Mouse (Mus musculus) intestine, embryonic 14.5 days (tissue): ENCODE measurements around the gene Vps25. TPM values are rescaled to one million over a fixed set of nuclear protein-coding genes. Genes with fewer than 3 reads are reported as not detected.

Experiments used
- ATAC-seq: fragments of 200-750 bp; cut with Nextera tagmentation; replicated peaks from 2 replicates; pipeline ENCODE4 v1.8.0; 2017; ENCODE audit warnings: low read depth, moderate number of reproducible peaks, moderate TSS enrichment, moderate library complexity; ENCODE audit not compliant: low FRiP score, low TSS enrichment
- DNase-seq: peaks from one replicate; pipeline ENCODE4 v3.0.0-alpha.2; 2018; ENCODE audit warnings: low spot score
- H3K27ac ChIP-seq: fragments of 300-500 bp; sonication (generic); 2 replicates; pipeline ENCODE4 v1.5.1; 2014; ENCODE audit warnings: low read depth, mild to moderate bottlenecking, control low read depth
- H3K27me3 ChIP-seq: fragments of 300-500 bp; sonication (generic); replicated peaks from 2 replicates; pipeline ENCODE4 v1.6.1; 2014; ENCODE audit warnings: low read length, control low read depth; ENCODE audit not compliant: control insufficient read depth, insufficient read depth
- H3K36me3 ChIP-seq: fragments of 300-500 bp; sonication (generic); 2 replicates; pipeline ENCODE4 v1.6.1; 2014; ENCODE audit warnings: low read length, control low read depth; ENCODE audit not compliant: control insufficient read depth, insufficient read depth
- H3K4me1 ChIP-seq: fragments of 300-500 bp; sonication (generic); replicated peaks from 2 replicates; pipeline ENCODE4 v1.6.1; 2014; ENCODE audit warnings: low read length, control low read depth, mixed read lengths; ENCODE audit not compliant: control insufficient read depth, insufficient read depth
- H3K4me2 ChIP-seq: fragments of 300-500 bp; sonication (generic); 2 replicates; pipeline ENCODE4 v1.6.1; 2014; ENCODE audit warnings: low read length
- H3K4me3 ChIP-seq: fragments of 300-500 bp; sonication (generic); 2 replicates; pipeline ENCODE4 v1.5.1; 2014; ENCODE audit warnings: low read depth, low read length, control low read depth, mixed read lengths
- H3K9ac ChIP-seq: fragments of 300-500 bp; sonication (generic); 2 replicates; pipeline ENCODE4 v1.6.1; 2014; ENCODE audit warnings: mild to moderate bottlenecking, low read length
- H3K9me3 ChIP-seq: fragments of 300-500 bp; sonication (generic); 2 replicates; pipeline ENCODE4 v1.6.1; 2016; ENCODE audit warnings: low read length, control low read depth; ENCODE audit not compliant: control insufficient read depth
- WGBS: fragments of 180-500 bp; shearing (Covaris S2); extraction: QIAGEN DNeasy Blood & Tissue Kit; methylation state at CpG from one replicate; pipeline ENCODE4 v1.1.7; 2014; 5-methylcytosine and 5-hydroxymethylcytosine counted together
- polyA plus RNA-seq: library from polyadenylated mRNA; unstranded; fragments of >200 nt; fragmentation: Nextera tagmentation; extraction: Ambion mirVana; gene quantifications from 2 replicates; pipeline ENCODE4 v1.2.1, GENCODE M21; 2014

The Vps25 gene
- polyA plus RNA-seq, 1 experiment from 2014 or later, result 143 TPM

DNA sequence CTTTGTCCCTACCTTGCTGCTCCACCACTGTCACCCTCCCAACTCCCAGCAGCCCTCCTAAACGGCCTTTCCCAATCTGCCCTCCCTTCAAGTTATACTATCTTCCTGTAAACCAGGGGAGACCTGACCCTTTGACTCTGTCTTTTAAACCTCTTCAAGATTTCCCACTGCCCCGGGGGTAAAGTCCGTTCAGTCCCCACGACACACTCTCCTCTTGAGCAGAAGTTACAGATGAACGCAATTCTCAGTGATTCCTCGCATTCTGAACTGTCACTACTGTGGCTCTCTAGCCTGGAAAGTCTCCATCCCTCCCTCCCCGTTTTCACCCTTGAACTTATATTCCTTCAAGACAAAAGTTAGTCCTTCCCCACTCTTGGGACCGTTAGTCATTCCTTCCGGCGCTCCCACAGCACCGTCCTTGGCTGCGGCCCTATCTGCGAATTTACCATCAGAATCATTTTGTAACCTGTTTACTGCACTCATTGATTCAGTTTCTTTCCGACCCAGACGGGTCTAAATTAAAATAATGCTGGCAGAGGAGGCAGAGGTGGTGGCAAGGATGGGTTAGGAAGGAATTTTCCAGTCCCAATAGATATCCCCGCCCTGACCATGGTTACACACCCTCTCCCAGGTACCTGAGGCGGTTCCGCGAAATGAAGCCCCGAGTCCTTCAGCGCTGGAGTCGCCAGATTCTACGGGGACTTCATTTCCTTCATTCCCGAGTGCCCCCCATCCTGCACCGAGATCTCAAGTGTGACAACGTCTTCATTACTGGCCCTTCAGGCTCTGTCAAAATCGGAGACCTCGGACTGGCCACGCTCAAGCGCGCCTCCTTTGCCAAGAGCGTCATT lies 9.9 kb downstream of the Vps25 start:
- Histone ChIP-seq H3K4me2 (peak overlapping the region; percentile 98; the same call in 1 of the 2 replicates), H3K4me3 (peak overlapping the region; percentile 63; the same call in 1 of the 2 replicates), H3K9me3 (no peaks in the 10 kb centered on the region), H3K36me3 (no peaks in the 10 kb centered on the region; the same call in 1 of the 2 replicates), H3K4me1 (peaks cover 45% of the 10 kb centered on the region), H3K27me3 (peaks cover 31% of the 10 kb centered on the region), H3K27ac (no peak overlapping the region), H3K9ac (no peak overlapping the region)
- DNase-seq (no peak), ATAC-seq (no peak)
- 20% methylated on average over 32 of the region's 32 CpGs for WGBS

DNA sequence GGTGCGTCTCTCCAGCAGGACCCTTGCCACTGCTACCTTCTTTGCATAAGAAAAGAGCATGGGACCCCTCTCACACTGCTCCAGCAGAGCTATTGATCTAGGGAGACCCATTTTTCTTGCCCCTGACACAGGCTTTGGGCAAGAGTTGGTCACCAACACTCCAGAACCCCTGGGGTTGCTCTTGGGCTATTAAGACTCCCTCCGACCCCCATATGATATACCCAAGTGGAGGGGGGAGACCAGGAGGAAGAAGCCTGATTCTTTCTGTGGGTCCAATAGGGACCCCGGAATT lies 10.4 kb downstream of the Vps25 start:
- no peak overlapping the region for H3K4me3 ChIP-seq
- no peaks in the 10 kb centered on the region for H3K36me3 ChIP-seq
- no peaks in the 10 kb centered on the region for H3K9me3 ChIP-seq
- DNase-seq (no peak), ATAC-seq (no peak)
- H3K4me2 ChIP-seq, result no peak overlapping the region
- H3K9ac ChIP-seq, result no peak overlapping the region
- H3K27ac ChIP-seq, result no peak overlapping the region
- peaks cover 31% of the 10 kb centered on the region for H3K27me3 ChIP-seq
- 20% methylated on average over 3 of the region's 3 CpGs for whole genome bisulfite sequencing
- peaks cover 39% of the 10 kb centered on the region for H3K4me1 ChIP-seq

DNA sequence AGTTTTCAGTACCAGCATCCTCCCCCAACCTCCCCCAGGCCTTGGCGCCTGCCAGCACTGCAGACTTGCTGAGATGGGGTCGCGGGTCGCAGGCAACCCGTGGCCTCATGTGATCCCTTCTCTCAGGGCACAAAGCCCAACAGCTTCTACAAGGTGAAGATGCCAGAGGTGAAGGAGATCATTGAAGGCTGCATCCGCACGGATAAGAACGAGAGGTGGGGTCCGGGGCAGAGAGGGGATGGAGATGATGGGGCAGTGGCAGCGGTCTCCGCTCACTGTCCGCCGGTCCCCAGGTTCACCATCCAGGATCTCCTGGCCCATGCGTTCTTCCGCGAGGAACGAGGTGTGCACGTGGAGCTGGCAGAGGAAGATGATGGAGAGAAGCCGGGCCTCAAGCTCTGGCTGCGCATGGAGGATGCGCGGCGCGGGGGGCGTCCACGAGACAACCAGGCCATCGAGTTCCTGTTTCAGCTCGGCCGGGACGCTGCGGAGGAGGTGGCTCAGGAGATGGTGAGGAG lies 11.5 kb downstream of the Vps25 start:
- Histone ChIP-seq H3K36me3 (no peaks in the 10 kb centered on the region), H3K9me3 (no peaks in the 10 kb centered on the region), H3K9ac (0 out of 2 replicates have a peak overlapping the region, but pooled peaks have one; percentile 8), H3K27ac (no peak overlapping the region), H3K4me2 (peak overlapping the region; percentile 50), H3K27me3 (peaks cover 31% of the 10 kb centered on the region), H3K4me1 (peaks cover 36% of the 10 kb centered on the region), H3K4me3 (peak overlapping the region; percentile 19)
- 14% methylated on average over 31 of the region's 31 CpGs for WGBS
- DNase-seq (no peak), ATAC-seq (no peak)

DNA sequence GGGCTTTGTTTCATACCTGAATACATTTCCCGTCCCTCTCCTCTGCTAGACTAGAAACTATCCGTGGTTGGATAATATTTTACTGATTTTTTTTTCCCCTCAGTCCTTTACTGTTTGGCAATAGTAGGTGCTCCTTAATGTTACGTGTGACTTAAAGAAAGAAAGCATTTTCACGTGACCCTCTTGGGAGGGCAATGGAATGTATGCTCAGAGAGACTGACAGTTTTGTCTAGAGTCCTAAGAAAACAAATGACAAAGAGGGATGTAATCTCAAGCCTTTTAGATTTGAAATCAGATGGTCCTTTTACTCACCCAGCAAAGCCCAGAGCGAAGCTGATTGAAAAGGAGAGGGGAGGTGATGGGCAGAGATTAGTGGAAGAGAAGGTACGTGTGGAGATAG lies 12.4 kb downstream of the Vps25 start:
- Histone ChIP-seq H3K9me3 (no peaks in the 10 kb centered on the region), H3K4me2 (no peak overlapping the region), H3K36me3 (no peaks in the 10 kb centered on the region), H3K4me1 (peaks cover 36% of the 10 kb centered on the region), H3K4me3 (no peak overlapping the region), H3K9ac (no peak overlapping the region), H3K27ac (no peak overlapping the region), H3K27me3 (peaks cover 31% of the 10 kb centered on the region)
- DNase-seq (no peak), ATAC-seq (no peak)
- WGBS, result 42% methylated on average over 6 of the region's 6 CpGs

DNA sequence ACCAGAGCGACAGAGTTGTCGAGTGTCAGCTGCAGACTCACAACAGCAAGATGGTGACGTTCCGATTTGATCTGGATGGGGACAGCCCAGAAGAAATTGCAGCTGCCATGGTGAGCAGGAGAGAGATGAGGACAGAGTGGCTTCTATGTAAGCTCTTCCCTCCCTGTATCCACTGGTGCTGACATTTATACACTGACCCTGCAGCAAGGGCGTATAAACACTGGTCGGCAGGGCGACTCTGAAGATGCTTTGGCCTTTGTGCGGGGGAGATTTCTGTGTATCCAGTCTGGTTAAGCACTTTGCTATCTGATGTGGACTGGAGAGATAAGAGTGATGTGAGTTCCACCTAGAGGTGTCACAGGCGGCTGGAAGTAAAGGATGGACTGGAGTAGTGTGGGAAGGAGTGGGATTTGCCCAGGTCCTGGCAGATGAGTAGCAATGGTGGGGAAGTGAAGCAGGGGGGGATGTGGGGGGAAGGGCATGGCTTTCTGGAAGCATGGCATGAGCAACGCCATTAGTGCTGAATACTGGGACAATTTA lies 16.1 kb downstream of the Vps25 start:
- Histone ChIP-seq H3K9me3 (no peaks in the 10 kb centered on the region), H3K4me1 (peaks cover 12% of the 10 kb centered on the region), H3K27ac (no peak overlapping the region), H3K4me2 (no peak overlapping the region), H3K4me3 (no peak overlapping the region), H3K27me3 (peaks cover 8% of the 10 kb centered on the region), H3K36me3 (0 out of 2 replicates have a peak, but pooled peaks cover 3% of the 10 kb centered on the region), H3K9ac (no peak overlapping the region)
- DNase-seq, result peak; percentile 76
- 12% methylated on average over 10 of the region's 10 CpGs for WGBS
- ATAC-seq, result no peak

DNA sequence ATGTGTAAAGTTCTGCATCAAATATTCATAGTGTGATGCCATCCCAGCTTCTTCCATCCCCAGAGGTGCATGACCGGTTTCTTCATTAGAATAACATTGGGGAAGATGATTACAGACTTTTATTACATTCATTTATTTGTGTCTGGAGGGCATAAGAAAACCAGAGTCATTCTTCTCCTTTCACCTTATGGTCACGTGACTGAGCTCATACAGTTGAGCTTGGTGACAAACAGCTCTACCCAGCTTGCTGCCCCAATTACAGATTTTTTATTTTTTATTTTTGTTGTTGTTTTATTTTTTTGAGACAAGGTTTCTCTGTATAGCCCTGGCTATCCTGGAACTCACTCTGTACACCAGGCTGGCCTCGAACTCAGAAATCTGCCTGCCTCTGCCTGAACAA lies 18.9 kb downstream of the Vps25 start:
- no peak overlapping the region for H3K9ac ChIP-seq
- DNase-seq (no peak), ATAC-seq (no peak)
- H3K9me3 ChIP-seq, result no peaks in the 10 kb centered on the region
- H3K27me3 ChIP-seq, result no peaks in the 10 kb centered on the region
- H3K4me3 ChIP-seq, result no peak overlapping the region
- H3K4me1 ChIP-seq, result peaks cover 22% of the 10 kb centered on the region
- H3K27ac ChIP-seq, result no peak overlapping the region
- 85% methylated on average over 3 of the region's 3 CpGs for WGBS
- peaks cover 14% of the 10 kb centered on the region; the same call in 1 of the 2 replicates for H3K36me3 ChIP-seq
- no peak overlapping the region for H3K4me2 ChIP-seq

DNA sequence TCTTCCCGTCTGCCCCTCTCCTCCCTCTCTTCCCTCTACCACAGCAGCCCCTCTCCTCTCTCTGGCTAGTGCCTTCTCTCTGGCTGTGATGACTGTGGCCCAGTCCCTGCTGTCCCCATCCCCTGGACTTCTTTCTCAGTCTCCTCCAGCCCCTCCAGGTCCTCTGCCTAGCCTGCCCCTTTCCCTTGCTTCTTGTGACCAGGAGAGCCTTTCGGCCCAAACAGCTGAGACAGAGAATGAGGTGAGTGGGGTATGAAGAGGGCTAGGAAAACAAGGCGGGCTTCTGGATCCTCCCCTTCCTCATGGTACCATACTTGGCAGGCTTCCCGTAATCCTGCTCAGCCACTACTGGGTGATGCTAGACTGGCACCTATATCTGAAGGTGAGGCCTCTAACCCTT lies 21.8 kb downstream of the Vps25 start:
- no peak overlapping the region for H3K4me3 ChIP-seq
- H3K36me3 ChIP-seq, result peaks cover 14% of the 10 kb centered on the region; the same call in 1 of the 2 replicates
- no peak overlapping the region for H3K27ac ChIP-seq
- H3K27me3 ChIP-seq, result no peaks in the 10 kb centered on the region
- H3K9ac ChIP-seq, result no peak overlapping the region
- 71% methylated on average over 4 of the region's 4 CpGs for WGBS
- H3K4me2 ChIP-seq, result no peak overlapping the region
- H3K4me1 ChIP-seq, result peaks cover 29% of the 10 kb centered on the region
- ATAC-seq (no peak), DNase-seq (no peak)
- H3K9me3 ChIP-seq, result no peaks in the 10 kb centered on the region

DNA sequence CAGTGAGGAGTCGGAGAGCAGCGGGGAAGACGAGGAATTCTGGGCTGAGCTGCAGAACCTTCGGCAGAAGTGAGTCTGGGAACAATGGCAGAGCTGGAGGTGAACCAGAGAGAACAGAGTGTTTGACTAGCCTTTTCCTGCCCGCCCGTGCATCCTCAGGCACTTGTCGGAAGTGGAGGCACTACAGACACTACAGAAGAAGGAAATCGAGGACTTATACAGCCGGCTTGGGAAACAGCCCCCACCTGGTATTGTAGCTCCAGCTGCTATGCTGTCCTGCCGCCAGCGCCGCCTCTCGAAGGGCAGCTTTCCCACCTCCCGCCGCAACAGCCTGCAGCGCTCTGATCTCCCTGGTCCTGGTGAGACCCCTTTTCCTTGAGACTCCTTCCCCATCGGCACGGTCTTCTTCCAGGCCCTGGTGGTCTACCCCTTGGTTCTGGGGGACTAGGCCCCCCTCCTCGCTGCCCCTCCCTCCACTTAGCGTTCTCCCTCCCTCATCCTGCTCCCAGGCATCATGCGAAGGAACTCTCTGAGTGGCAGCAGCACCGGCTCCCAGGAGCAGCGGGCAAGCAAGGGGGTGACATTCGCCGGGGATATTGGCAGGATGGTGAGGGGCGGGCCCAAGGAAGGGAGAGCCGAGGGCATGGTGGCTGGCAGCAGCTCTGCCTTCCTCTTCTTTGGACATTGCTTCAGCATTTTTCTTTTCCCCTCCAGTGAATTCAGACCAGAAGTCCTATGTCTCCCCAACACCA lies 23.0 kb downstream of the Vps25 start:
- Histone ChIP-seq H3K36me3 (peaks cover 14% of the 10 kb centered on the region; the same call in 1 of the 2 replicates), H3K4me1 (peaks cover 29% of the 10 kb centered on the region), H3K9me3 (no peaks in the 10 kb centered on the region), H3K4me3 (no peak overlapping the region), H3K9ac (no peak overlapping the region), H3K27ac (no peak overlapping the region), H3K27me3 (no peaks in the 10 kb centered on the region), H3K4me2 (peak overlapping the region; percentile 95)
- DNase-seq (no peak), ATAC-seq (no peak)
- WGBS, result 34% methylated on average over 27 of the region's 27 CpGs
